ENCODE assay signal across 8 mouse cellular contexts in the genomic region with DNA sequence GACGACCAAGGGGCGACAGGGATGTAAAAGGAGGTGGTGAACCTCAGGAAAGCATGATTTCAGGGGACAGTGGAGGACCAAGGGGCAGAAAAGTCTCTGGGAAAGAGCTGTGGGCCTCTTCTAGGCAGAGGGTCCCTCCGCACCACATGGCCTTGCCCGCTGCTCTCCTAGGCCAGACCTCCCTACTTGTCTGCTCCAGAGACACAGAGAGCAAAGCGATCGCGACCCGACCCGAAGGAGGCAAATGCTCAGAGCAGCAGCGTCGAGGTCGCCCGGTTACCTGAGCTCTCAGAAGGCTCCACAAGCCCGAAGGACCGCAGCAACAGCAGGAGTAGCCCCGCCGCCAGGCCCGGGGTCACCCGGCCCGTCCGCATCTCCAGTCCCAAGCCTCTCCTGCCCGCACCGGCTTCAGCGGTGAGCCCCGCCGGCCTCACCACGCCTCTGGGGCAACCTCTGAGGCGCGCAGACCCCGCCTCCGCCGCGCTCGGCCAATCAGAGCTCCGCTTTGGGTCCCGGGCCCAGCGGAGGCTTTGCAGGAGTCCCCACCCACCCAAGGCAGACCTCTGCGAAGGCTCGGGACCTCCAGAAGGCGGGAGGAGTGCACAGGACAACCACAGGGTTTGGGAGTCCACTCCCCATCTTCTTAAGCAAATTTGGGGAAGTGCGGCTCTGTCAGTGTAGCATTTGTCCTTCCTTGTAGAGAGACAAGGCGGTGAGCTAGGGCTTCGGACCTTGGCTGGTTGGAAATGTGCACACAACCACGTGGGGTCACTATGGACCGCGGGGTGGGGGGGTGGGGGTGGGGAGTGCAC. TPM values are rescaled to one million over a fixed set of nuclear protein-coding genes. Genes with fewer than 3 reads are reported as not detected.
DNase-seq lines count a peak whose midpoint lies in the region; ATAC-seq and TF ChIP-seq lines count a peak whose summit lies in the region.

TSS of gene Ly75 (minus strand) at position 446 of the 812 bp plus-strand sequence.

- peak; percentile 86 for ATAC-seq in CD4-positive, CD25-positive, alpha-beta regulatory T cell, adult 4 months
- ATAC-seq in erythroid progenitor cell, adult 5-6 weeks (replicated peaks; ENCODE audit: low FRiP score, poor library complexity, severe bottlenecking) = peak; percentile 81
- peak; percentile 96 for ATAC-seq in heart, embryonic 15.5 days (replicated peaks; ENCODE audit: insufficient number of reproducible peaks, insufficient read depth, low FRiP score, low read depth)
- peak; percentile 93 for ATAC-seq in liver, embryonic 16.5 days (ENCODE audit: low read depth)
- peak; percentile 97 for ATAC-seq in neural tube, embryonic 13.5 days (ENCODE audit: low read depth)

- no peak; the same call in 1 of the 2 replicates for TF ChIP-seq POLR2A in testis, adult 2 months (IDR thresholded peaks at IDR 0.05; ENCODE audit: control insufficient read depth, low read depth, low read length)

- no peak within 1 kb of the TSS for H3K27ac ChIP-seq in heart, embryonic 15.5 days
- H3K27ac ChIP-seq in liver, embryonic 16.5 days (ENCODE audit: low read length) = no peak within 1 kb of the TSS
- H3K27ac ChIP-seq in neural tube, embryonic 13.5 days (replicated peaks) = no peak within 1 kb of the TSS
- H3K27ac ChIP-seq in testis, adult 2 months (ENCODE audit: control insufficient read depth, insufficient read depth, low read depth, low read length) = no peak within 1 kb of the TSS

- peak; percentile 10 for DNase-seq in brain, embryonic 18.5 days (ENCODE audit: low read depth, low spot score)
- peak; percentile 91 for DNase-seq in kidney, postnatal 14 days

- H3K4me3 ChIP-seq in heart, embryonic 15.5 days = peak within 1 kb of the TSS; percentile 61
- H3K4me3 ChIP-seq in liver, embryonic 16.5 days (ENCODE audit: low read depth, low read length) = peak within 1 kb of the TSS; percentile 61
- peak within 1 kb of the TSS; percentile 60 for H3K4me3 ChIP-seq in neural tube, embryonic 13.5 days
- H3K4me3 ChIP-seq in testis, adult 2 months (ENCODE audit: control insufficient read depth, low read depth, low read length) = peak within 1 kb of the TSS; percentile 78

- H3K9ac ChIP-seq in heart, embryonic 15.5 days = peak within 1 kb of the TSS; percentile 65
- H3K9ac ChIP-seq in liver, embryonic 16.5 days (ENCODE audit: low read depth, low read length) = peak within 1 kb of the TSS; percentile 43; the same call in 1 of the 2 replicates
- peak within 1 kb of the TSS; percentile 70 for H3K9ac ChIP-seq in neural tube, embryonic 13.5 days

- H3K4me2 ChIP-seq in heart, embryonic 15.5 days = peak within 1 kb of the TSS; percentile 91
- peak within 1 kb of the TSS; percentile 67 for H3K4me2 ChIP-seq in liver, embryonic 16.5 days (ENCODE audit: low read depth, low read length)
- peak within 1 kb of the TSS; percentile 90 for H3K4me2 ChIP-seq in neural tube, embryonic 13.5 days

- no peaks in the 10 kb centered on the region for H3K9me3 ChIP-seq in heart, embryonic 15.5 days (replicated peaks)
- H3K9me3 ChIP-seq in liver, embryonic 16.5 days (replicated peaks; ENCODE audit: control insufficient read depth, low read length) = no peaks in the 10 kb centered on the region
- no peaks in the 10 kb centered on the region for H3K9me3 ChIP-seq in neural tube, embryonic 13.5 days

- H3K4me1 ChIP-seq in heart, embryonic 15.5 days (replicated peaks) = peaks cover 19% of the 10 kb centered on the region
- no peaks in the 10 kb centered on the region for H3K4me1 ChIP-seq in liver, embryonic 16.5 days (ENCODE audit: control insufficient read depth, low read depth, low read length)
- peaks cover 12% of the 10 kb centered on the region for H3K4me1 ChIP-seq in neural tube, embryonic 13.5 days (replicated peaks)
- H3K4me1 ChIP-seq in testis, adult 2 months (ENCODE audit: control insufficient read depth, insufficient read depth, low read length) = peaks cover 2% of the 10 kb centered on the region

- no peaks in the 10 kb centered on the region for H3K36me3 ChIP-seq in heart, embryonic 15.5 days
- no peaks in the 10 kb centered on the region for H3K36me3 ChIP-seq in liver, embryonic 16.5 days (ENCODE audit: control insufficient read depth, insufficient read depth)
- H3K36me3 ChIP-seq in neural tube, embryonic 13.5 days = no peaks in the 10 kb centered on the region
- no peaks in the 10 kb centered on the region for H3K36me3 ChIP-seq in testis, adult 2 months (ENCODE audit: control insufficient read depth, insufficient read depth, low read length)

- H3K27me3 ChIP-seq in heart, embryonic 15.5 days = no peaks in the 10 kb centered on the region; the same call in 1 of the 2 replicates
- peaks cover 13% of the 10 kb centered on the region for H3K27me3 ChIP-seq in liver, embryonic 16.5 days (ENCODE audit: control insufficient read depth, insufficient read depth, low read depth, low read length)
- H3K27me3 ChIP-seq in neural tube, embryonic 13.5 days = peaks cover 22% of the 10 kb centered on the region
- H3K27me3 ChIP-seq in testis, adult 2 months (ENCODE audit: control insufficient read depth, insufficient read depth, low read length) = no peaks in the 10 kb centered on the region

- TF ChIP-seq CTCF in testis, adult 2 months (IDR thresholded peaks at IDR 0.05; ENCODE audit: control insufficient read depth, insufficient read depth, insufficient replicate concordance, low read depth, low read length) = no peak

- WGBS in heart, embryonic 15.5 days = 1% methylated on average over 46 of the region's 46 CpGs
- under 1% methylated on average over 46 of the region's 46 CpGs for WGBS in liver, embryonic 16.5 days (ENCODE audit: insufficient replicate concordance)
- under 1% methylated on average over 46 of the region's 46 CpGs for WGBS in neural tube, embryonic 13.5 days

RNA-seq across cellular contexts. Expression of gene Ly75, which starts in this region (rescaled TPM):
- polyA plus RNA-seq in CD4-positive, CD25-positive, alpha-beta regulatory T cell, adult 4 months (2017; shearing (Covaris generic)) = 10 to 100 TPM; 13.2 to 14.7 TPM
- 2.9 and 3.4 TPM in 2 replicates for total RNA-seq in erythroid progenitor cell, adult 5-6 weeks (2015; ENCODE audit: low replicate concordance)
- total RNA-seq in erythroid progenitor cell, adult 5-6 weeks (2017; ENCODE audit: low replicate concordance) = 1.8 and 2.8 TPM in 2 replicates
- polyA plus RNA-seq in heart, embryonic 15.5 days (2015; fragmentation: Nextera tagmentation; extraction: Ambion mirVana) = 1.3 and 5.0 TPM in 2 replicates
- polyA plus RNA-seq in liver, embryonic 16.5 days (2015; fragmentation: Nextera tagmentation; extraction: Ambion mirVana) = 2.9 and 3.0 TPM in 2 replicates
- polyA plus RNA-seq in neural tube, embryonic 13.5 days (2015; fragmentation: Nextera tagmentation; extraction: Ambion mirVana) = 0.81 and 0.96 TPM in 2 replicates
- 0.45 and 0.54 TPM in 2 replicates for polyA plus RNA-seq in testis, adult 2 months (2012; rRNA removed)

Comparison
In these comparisons a context has a peak if more than half of its experiments do, and no peak if none do; other contexts are left out.
1. Peak in ATAC-seq, H3K4me3 ChIP-seq, H3K9ac ChIP-seq and H3K4me2 ChIP-seq in neural tube, embryonic 13.5 days; RNA of the gene not detected or under 1 TPM.